Mouse (Mus musculus) kidney, adult 8-10 months (tissue): ENCODE results near the gene Rps6ka5.

Experiments
- DNase-seq, 2 experiments: peaks; one replicate each; pipeline ENCODE4 v3.0.0; 2022

The Rps6ka5 gene

DNA sequence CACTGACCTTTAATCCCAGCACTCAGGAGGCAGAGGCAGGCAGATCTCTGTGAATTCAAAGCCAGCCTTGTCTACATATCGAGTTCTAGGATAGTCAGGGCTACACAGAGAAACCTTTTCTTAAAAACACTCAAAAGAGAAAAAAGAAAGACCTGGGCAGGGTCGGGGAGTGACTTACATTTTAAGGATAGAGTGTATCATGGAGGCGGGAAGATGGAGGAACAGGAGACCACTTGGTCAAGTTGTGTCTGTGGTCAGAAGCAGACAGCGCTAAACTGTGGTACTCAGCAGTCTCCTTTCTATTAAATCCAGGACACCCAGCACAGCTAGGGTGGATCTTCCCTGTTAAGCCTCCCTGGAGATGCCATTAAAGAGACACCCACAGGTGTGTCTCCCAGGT lies at the start of gene Rps6ka5:
TSS of gene Rps6ka5 (minus strand) at position 333 of the 400 bp plus-strand sequence.
- DNase-seq, result no peak

GRCm38 (mm10) chr12:100775911-100776581 lies 49.3 kb upstream of the Rps6ka5 start:
- peak; percentile 82 to 83 for DNase-seq

- DNase-seq, result peak; percentile 29 to 48
These were observed 48.5 kb upstream of the Rps6ka5 start for GRCm38 (mm10) chr12:100775291-100775690.

GRCm38 (mm10) chr12:100774756-100775155 lies 48.0 kb upstream of the Rps6ka5 start:
- DNase-seq, result no peak

DNA sequence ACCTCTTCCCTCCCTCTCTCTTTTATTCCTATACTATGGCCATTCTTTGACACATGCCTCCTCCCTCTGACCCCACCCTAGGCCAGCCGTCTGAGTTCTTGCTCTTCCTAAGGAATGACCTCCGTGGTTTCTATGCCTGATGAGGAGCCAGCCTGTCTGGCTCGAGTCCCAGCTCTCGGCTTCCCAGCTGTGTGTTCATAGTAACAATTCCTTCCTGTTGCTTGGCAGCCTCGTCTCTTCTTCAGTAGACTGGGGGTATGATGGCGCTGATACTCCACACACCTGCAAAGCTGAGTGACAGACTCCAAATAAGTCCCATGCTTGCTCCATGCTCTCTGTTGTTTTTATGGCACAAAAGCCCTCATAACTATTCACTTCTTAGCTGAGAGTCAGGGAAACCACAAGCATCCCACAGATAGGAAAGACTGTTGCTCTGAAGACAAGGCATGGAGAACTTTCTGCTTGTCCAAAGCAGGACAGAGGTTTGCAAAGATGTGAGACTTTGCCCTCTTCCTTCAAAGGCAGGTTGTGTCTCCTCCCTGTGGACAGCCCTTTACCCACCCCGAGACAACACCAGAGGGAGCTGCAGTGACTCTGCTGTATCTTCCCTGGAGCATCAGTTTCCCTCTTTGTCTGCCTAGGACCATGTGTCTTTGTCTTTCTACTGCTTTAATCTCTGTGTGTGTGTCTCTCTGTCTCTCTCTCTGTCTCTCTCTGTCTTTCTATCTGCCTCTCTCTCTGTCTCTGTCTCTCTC lies 45.6 kb upstream of the Rps6ka5 start:
- peak in 1 of 2 experiments; percentile 52 for DNase-seq

- DNase-seq, result no peak
These were observed 44.0 kb upstream of the Rps6ka5 start for GRCm38 (mm10) chr12:100770765-100771164.

DNA sequence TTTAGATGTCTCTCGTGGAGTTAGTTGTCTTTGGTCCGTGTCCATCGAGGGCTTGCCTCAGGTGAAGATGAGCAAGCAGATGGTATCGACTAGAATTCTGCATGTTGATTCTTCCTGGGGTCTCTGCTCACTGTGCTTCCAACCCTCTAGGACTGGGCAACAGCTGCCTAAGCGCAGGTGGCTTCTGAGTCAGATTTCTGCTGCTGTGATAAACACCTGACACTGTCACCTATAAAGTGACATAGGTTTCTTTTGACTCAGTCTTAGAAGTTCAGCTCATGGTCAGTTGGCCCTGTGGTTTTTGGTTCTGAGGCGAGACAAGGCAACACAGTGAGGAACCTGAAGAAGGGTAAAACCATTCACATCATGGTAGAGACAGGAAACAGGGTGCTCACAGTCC lies 43.1 kb upstream of the Rps6ka5 start:
- DNase-seq, result no peak

DNA sequence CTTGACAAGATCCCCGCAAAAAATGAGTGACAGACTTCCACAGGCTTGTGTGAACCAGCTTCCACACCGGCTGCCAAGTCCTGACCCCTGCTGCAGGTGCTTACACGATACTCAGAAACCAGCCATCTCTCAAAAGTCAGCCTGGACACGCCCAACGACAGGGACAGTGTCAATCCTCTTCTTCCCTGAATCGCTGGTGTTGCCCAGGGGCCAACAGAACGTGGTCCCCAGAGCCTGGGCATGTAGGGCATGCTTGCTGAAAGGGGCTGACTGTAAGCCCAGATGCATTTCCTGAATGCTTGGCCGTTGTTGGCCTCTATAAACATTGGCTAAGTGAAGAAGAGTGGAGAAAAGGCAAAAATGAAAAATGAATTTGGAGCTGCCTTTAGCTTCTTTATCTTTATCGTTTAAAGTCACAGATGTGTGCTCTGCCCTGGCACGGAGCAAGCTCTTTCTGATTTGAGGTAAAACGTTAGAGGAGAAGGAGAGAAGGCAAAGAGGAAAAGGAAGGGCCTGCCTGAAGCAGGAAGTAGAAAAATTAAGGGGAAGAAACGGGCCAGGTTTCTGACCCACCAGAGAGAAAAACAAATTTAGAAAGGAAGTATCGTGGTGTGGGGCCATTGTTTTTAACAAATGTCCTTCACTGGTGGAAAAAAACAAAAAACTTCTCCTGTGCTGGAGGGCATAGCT lies 37.7 kb upstream of the Rps6ka5 start:
- DNase-seq, result no peak

DNA sequence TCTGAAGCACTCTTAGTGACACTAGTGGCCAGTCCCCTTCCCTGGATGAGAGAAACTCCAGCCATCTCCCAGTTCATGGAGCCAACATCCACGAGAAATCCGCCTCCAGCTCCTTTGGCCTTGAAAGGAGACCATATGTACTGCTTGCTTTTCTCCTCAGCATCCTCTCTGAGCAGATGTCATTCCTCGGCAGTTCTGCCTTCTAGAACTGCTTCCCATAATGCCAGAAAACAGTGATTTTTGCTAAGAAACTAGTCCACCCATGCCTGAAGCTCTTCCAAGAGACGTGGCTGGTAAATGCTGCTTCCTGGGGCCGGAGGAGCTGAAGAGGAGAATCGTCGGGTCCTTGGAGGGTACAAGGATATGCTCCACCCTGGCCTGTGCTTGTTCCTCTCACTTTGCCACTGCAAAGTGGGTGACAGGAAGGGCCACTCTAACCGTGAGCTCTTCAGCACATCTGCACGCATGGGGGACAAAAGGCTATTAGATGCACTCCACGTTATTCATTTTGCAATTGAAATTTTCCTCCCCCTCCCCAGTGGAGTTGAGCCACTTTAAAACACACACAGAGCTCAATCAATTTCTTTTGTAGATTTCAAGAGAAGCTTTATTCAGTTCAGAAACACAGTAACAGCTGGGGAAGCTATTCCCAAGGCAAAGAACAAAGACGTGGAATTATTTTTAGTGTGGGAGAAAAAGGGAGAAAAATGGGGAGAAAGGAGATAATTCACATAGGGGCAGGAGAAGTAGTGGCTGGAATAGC lies 36.1 kb upstream of the Rps6ka5 start:
- DNase-seq, result no peak

DNA sequence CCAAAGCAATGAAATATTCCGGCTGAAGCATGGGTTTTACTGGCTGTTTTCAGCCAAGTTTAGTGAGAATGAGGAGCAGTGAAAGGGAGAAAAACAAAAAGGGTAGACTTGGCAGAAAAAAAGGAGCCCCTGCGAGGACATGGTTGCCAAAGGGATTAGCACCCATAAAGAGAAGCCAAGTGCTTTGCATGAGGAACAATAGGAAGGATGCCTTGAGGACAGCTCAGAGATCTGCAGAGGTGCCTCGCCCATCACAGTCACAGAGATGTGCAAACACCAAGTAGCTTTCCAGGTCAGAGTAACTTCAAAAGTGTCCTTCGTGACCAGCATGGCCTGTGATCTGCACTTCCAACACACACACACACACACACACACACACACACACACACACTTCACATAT lies 30.6 kb upstream of the Rps6ka5 start:
- DNase-seq, result no peak

DNA sequence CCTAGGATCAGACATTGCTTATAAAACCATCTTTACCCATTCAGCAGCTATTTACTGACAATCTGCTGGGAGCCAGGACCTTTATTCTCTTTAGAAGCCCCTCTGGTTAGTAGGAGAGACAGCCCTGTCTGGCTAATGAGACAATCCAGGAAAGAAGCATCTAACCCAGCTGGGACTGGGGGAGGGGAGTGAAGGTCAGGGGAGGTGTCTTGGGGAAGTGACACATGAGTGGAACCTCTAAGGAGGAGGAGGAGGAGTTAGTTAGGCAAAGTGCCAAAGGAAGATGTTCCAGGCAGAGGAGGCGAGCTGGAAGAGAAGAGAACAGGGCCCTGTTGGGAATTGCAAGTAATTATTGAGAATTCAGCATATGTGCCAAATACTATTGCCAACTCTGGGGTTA lies 26.9 kb upstream of the Rps6ka5 start:
- DNase-seq, result no peak

DNA sequence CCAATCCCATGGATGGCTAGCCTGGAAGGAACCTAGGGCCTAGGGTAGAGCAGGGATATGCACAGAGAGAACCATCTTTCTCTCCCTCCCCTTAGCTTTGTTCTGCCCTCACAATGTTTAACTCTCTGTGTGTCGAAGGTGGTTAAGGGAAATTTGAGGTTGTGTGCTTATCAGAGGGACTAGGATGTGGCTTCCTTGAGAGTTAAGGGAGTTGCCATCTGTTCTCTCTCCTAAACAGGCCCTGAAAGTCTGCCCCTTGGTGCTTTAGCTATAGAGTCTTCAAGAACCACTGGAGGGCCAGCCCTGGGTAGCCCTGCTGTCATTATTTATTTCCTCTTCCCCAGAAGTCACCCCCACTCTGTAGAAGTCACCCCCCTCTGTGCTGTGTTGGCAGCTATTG lies 26.2 kb upstream of the Rps6ka5 start:
- DNase-seq, result no peak

GRCm38 (mm10) chr12:100742468-100742867 lies 15.7 kb upstream of the Rps6ka5 start:
- no peak for DNase-seq

DNA sequence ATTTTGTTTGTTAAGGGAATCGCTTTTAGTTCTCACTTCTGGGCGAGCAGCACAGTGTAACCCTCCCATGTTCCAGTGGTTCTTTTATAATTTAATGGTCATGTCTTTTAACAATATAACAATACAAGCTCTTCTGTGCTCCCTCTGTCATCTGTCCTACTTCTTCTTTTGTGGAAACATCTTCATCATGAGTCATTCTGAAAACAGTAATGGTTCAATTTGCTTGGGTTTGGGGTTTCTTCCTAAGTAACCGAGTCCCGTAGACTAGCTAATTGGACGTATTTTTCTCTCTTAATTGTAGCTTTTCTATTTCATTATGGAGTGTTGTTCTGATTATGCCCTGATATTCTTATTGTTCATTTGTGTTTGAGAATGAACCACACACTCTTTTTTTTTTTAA lies 13.5 kb upstream of the Rps6ka5 start:
- DNase-seq, result no peak

DNA sequence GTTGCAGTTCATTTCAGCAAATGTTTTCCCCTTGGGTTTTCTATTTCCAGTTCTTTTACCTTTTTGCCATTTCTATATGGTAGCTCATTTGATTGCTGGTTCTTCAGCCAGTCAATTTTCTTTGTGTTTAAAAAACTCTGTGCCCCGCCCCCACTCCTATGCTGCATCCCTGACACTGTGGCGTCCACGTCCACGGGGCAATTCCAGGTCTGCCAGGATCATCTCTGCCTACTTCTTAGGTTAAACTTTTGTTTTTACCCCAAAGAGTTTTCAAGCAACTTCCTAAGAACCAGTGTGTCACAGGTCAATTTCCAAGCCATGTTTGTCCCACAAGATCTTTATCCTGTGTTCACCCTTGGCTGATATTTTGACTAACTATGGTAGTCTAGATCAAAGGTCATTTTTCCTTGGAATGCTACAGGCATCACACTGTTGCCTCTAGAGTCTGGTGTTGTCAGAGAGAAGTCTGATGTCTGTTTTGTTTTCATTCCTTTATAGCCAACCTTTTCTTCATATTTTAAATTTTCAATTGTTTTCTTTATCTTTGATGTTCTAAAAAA lies 12.3 kb upstream of the Rps6ka5 start:
- DNase-seq, result no peak

- DNase-seq, result no peak
These were observed 11.7 kb upstream of the Rps6ka5 start for GRCm38 (mm10) chr12:100738498-100738897.

GRCm38 (mm10) chr12:100735581-100735980 lies 8.8 kb upstream of the Rps6ka5 start:
- no peak for DNase-seq

- DNase-seq, result no peak
These were observed 8.4 kb upstream of the Rps6ka5 start for GRCm38 (mm10) chr12:100735156-100735555.

DNA sequence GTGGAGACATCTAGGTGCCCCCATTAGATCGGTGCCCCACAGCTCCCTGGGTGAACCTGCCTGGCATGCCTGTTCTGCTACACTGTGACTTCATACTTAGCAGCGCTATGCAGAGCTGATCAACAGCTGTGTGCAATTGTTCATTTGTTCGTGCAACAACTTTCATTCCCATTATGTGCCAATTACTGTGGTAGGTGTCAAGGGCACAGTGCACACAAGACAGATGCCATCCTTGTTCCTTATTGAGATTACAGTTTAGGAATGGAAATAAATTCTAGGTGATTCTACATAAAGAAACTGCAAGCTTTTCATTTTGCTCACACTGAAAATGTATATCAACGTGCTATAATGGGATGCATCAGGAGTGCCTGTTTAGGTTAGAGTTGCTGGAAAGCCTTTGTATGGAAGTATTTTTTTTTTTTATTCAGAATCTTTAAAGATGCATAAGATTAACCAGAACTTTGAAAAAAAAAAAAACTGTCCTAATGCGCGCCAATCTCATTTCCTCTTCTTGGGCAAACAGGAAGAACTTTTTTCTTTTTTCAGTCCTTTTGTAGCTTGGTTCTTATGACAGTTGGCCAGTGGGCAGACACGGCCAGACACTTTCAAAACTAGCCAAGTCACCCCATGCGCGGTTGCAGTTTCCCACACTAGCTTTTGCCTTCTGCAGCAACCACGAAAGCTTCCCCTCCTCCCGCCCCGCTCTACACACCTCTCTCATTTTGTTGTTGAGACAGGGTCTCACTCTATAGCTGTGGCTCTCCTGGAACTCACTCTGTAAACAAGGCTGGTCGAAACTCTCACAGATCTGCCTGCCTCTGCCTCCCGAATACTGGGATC lies 2.1 kb upstream of the Rps6ka5 start:
- no peak for DNase-seq

- no peak for DNase-seq
These were observed 1.1 kb upstream of the Rps6ka5 start for GRCm38 (mm10) chr12:100727891-100728290.

DNA sequence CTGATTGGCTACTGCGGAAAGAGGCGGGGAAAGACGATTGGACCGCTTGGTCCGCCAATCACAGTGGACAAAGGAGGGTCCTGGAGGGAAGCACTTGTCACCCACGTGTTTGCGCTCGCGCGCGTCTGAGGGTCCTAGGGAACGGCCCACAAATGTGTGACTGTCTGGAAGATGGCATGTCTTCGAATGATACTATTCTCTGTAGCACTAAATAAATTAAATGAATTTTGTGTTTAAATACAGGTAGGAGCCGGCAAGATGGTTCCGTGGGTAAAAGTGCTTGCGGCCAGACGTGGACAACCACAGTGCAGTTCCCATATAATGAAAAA lies 1.4 kb downstream of the Rps6ka5 start:
- no peak for DNase-seq
